Mouse (Mus musculus) embryonic facial prominence, embryonic 10.5 days (tissue): ENCODE data around the gene Lta. TPM values are rescaled to one million over a fixed set of nuclear protein-coding genes. Genes with fewer than 3 reads are reported as not detected.

Source experiments
- DNase-seq: peaks from one replicate; pipeline ENCODE4 v3.0.0-alpha.2; 2017; ENCODE audit warnings: low spot score
- H3K27ac ChIP-seq: fragments of 300-500 bp; sonication (generic); replicated peaks from 2 replicates; pipeline ENCODE4 v1.5.1; 2016; ENCODE audit warnings: mild to moderate bottlenecking
- H3K27me3 ChIP-seq: fragments of 300-500 bp; sonication (generic); replicated peaks from 2 replicates; pipeline ENCODE4 v1.6.1; 2016; ENCODE audit warnings: low read depth, mild to moderate bottlenecking; ENCODE audit not compliant: poor library complexity, severe bottlenecking
- H3K36me3 ChIP-seq: fragments of 300-500 bp; sonication (generic); replicated peaks from 2 replicates; pipeline ENCODE4 v1.6.1; 2016; ENCODE audit warnings: mild to moderate bottlenecking, moderate library complexity
- H3K4me1 ChIP-seq: fragments of 300-500 bp; sonication (generic); 2 replicates; pipeline ENCODE4 v1.6.1; 2016
- H3K4me3 ChIP-seq: fragments of 300-500 bp; sonication (generic); 2 replicates; pipeline ENCODE4 v1.5.1; 2016; ENCODE audit warnings: mild to moderate bottlenecking, moderate library complexity
- H3K9me3 ChIP-seq: fragments of 300-500 bp; sonication (generic); 2 replicates; pipeline ENCODE4 v1.6.1; 2016; ENCODE audit warnings: mild to moderate bottlenecking
- WGBS: fragments of 180-500 bp; shearing (Covaris S2); methylation state at CpG from one replicate; pipeline ENCODE4 v1.1.7; 2016; 5-methylcytosine and 5-hydroxymethylcytosine counted together
- polyA plus RNA-seq: library from polyadenylated mRNA; unstranded; fragments of >200 nt; fragmentation: Nextera tagmentation; extraction: Ambion mirVana; gene quantifications from 2 replicates; pipeline ENCODE4 v1.2.1, GENCODE M21; 2016

The Lta gene
- polyA plus RNA-seq, 1 experiment from 2014 or later, result not detected

DNA sequence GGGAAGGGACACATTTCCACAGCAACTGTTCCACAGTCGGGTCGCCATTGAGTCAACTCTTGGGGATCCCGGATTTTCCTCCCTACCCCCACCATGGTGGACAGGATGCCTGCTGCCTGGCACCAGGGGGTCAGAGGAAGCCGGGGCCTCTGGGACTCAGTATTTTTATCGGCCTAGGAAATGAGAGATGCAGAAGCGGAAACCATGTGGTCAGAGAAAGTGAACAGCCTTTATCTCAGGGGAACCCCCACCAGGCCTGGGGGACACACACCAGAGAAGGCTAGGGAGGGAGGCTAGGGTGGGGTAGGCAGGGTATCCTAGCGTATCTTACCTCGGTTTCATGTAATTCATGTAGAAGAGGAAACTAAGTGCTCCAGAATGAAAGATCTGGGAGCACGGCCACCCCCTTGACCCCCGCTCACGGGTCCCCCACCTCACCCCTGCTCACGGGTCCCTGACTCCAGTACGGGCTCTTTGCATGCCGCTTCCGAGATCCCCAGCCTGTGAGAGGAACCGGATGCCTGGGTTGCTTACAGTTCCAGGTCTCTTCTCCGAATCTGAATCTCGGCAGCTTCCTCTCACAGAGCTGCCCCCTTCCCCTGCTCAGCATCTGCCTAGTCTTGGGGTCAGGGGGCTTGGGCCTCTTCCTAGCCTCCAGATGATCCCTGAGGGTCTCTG is 13.5 kb upstream of the Lta start:
- no peak overlapping the region for H3K4me3 ChIP-seq
- no peak for DNase-seq
- H3K27ac ChIP-seq, result no peak overlapping the region
- no peaks in the 10 kb centered on the region for H3K27me3 ChIP-seq
- peaks cover 44% of the 10 kb centered on the region for H3K36me3 ChIP-seq
- 79% methylated on average over 18 of the region's 18 CpGs for WGBS
- peaks cover 22% of the 10 kb centered on the region for H3K4me1 ChIP-seq
- no peaks in the 10 kb centered on the region for H3K9me3 ChIP-seq

- Histone ChIP-seq H3K36me3 (no peaks in the 10 kb centered on the region), H3K27me3 (no peaks in the 10 kb centered on the region), H3K4me3 (no peak overlapping the region), H3K27ac (no peak overlapping the region), H3K9me3 (no peaks in the 10 kb centered on the region), H3K4me1 (peaks cover 7% of the 10 kb centered on the region)
- WGBS, result 93% methylated on average over 5 of the region's 5 CpGs
- no peak for DNase-seq
These were observed 7.9 kb upstream of the Lta start for GRCm38 (mm10) chr17:35213071-35213470.

GRCm38 (mm10) chr17:35210593-35210992 is 5.4 kb upstream of the Lta start:
- Histone ChIP-seq H3K9me3 (no peaks in the 10 kb centered on the region), H3K4me3 (no peak overlapping the region), H3K27ac (no peak overlapping the region), H3K27me3 (peaks cover under 1% of the 10 kb centered on the region), H3K36me3 (no peaks in the 10 kb centered on the region), H3K4me1 (peaks cover 7% of the 10 kb centered on the region)
- no peak for DNase-seq
- WGBS, result 77% methylated on average over 3 of the region's 3 CpGs

GRCm38 (mm10) chr17:35209785-35210535 is 4.8 kb upstream of the Lta start:
- no peak for DNase-seq
- 78% methylated on average over 12 of the region's 12 CpGs for WGBS

GRCm38 (mm10) chr17:35205380-35205769 is 224 bp upstream of the Lta start:
- Histone ChIP-seq H3K9me3 (no peaks in the 10 kb centered on the region), H3K4me1 (peaks cover 9% of the 10 kb centered on the region), H3K27ac (no peak overlapping the region), H3K4me3 (peak overlapping the region; percentile 20; the same call in 1 of the 2 replicates), H3K36me3 (no peaks in the 10 kb centered on the region), H3K27me3 (peaks cover 53% of the 10 kb centered on the region)
- DNase-seq, result no peak
- 57% methylated on average over 10 of the region's 10 CpGs for WGBS

More at GRCm38 (mm10) chr17:35209785-35210535, 4.8 kb upstream of the Lta start:
- Histone ChIP-seq H3K27ac (no peak overlapping the region), H3K9me3 (no peaks in the 10 kb centered on the region), H3K4me3 (no peak overlapping the region), H3K36me3 (no peaks in the 10 kb centered on the region), H3K4me1 (peaks cover 11% of the 10 kb centered on the region), H3K27me3 (peaks cover 7% of the 10 kb centered on the region)

DNA sequence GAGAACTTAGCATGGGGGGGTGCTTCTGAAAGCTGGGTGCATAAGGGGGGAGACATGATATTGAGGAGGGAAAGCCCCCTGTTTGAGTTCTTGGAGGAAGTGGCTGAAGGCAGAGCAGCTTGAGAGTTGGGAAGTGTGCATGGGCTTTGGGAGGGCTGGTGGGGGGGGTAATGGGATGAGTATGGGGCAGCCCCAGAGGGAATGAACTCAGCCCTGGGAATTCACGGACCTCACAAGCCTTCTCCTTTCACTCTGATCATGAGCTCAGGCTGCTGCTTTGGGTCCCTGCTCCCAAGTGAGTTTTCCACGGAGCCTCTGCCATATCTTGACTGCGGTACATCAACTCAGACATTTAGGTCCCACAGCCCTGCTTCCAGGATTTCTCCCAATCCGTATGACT is 2.7 kb downstream of the Lta start:
- H3K27me3 ChIP-seq, result peaks cover 78% of the 10 kb centered on the region

GRCm38 (mm10) chr17:35201787-35202186 is 3.4 kb downstream of the Lta start, which contains the start of gene Tnf:
TSS of gene Tnf (minus strand) at chr17:35202007.
- H3K4me1 ChIP-seq, result peaks cover 14% of the 10 kb centered on the region
- no peak for DNase-seq
- no peaks in the 10 kb centered on the region for H3K9me3 ChIP-seq
- no peaks in the 10 kb centered on the region for H3K36me3 ChIP-seq
- peaks cover 85% of the 10 kb centered on the region for H3K27me3 ChIP-seq
- H3K27ac ChIP-seq, result no peak within 1 kb of the TSS
- WGBS, result 43% methylated on average over 13 of the region's 13 CpGs
- H3K4me3 ChIP-seq, result 0 out of 2 replicates have a peak within 1 kb of the TSS, but pooled peaks have one; percentile 4

More for the DNA sequence above, 2.7 kb downstream of the Lta start:
- WGBS, result 78% methylated on average over 4 of the region's 4 CpGs
- no peak overlapping the region for H3K27ac ChIP-seq
- DNase-seq, result no peak
- no peak overlapping the region for H3K4me3 ChIP-seq
- peaks cover 14% of the 10 kb centered on the region for H3K4me1 ChIP-seq
- no peaks in the 10 kb centered on the region for H3K9me3 ChIP-seq
- no peaks in the 10 kb centered on the region for H3K36me3 ChIP-seq

DNA sequence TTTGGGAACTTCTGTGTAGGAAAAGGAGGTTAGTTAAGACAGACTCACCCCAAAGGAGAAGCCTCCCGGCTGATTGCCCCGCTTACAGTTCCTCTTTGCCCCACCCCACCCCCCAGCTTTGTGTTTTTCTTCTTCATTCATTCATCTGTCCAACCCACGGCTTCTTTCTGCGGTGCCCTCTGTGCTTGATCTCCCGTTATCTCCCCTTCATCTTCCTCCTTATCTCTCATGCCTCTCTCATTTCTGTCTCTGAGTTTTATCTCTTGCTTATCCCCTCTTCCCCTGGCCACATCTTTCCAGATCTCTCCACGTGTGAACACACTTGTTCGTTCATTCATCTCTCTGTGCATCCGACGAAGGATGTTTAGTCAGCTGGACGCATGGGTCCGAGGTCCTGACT is 4.0 kb downstream of the Lta start:
- H3K27ac ChIP-seq, result no peak overlapping the region
- WGBS, result 79% methylated on average over 11 of the region's 11 CpGs
- no peaks in the 10 kb centered on the region for H3K36me3 ChIP-seq
- 0 out of 2 replicates have a peak overlapping the region, but pooled peaks have one; percentile 4 for H3K4me3 ChIP-seq
- peaks cover 15% of the 10 kb centered on the region for H3K4me1 ChIP-seq
- no peak for DNase-seq
- H3K27me3 ChIP-seq, result peaks cover 92% of the 10 kb centered on the region
- H3K9me3 ChIP-seq, result no peaks in the 10 kb centered on the region

DNA sequence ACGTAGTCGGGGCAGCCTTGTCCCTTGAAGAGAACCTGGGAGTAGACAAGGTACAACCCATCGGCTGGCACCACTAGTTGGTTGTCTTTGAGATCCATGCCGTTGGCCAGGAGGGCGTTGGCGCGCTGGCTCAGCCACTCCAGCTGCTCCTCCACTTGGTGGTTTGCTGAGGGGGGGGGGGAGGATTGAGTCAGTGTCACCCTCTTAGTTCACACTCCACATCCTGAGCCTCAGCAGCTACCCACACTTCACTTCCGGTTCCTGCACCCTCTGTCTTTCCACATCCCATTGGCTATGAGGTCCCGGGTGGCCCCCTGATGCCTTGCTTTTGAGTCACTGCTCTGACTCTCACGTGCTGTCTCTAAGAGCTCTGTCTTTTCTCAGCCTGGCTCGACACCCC is 4.8 kb downstream of the Lta start:
- WGBS, result 89% methylated on average over 11 of the region's 11 CpGs
- H3K4me3 ChIP-seq, result no peak overlapping the region
- DNase-seq, result no peak
- H3K27me3 ChIP-seq, result peaks cover 96% of the 10 kb centered on the region
- H3K27ac ChIP-seq, result no peak overlapping the region
- no peaks in the 10 kb centered on the region for H3K9me3 ChIP-seq
- peaks cover 23% of the 10 kb centered on the region for H3K4me1 ChIP-seq
- no peaks in the 10 kb centered on the region for H3K36me3 ChIP-seq

DNA sequence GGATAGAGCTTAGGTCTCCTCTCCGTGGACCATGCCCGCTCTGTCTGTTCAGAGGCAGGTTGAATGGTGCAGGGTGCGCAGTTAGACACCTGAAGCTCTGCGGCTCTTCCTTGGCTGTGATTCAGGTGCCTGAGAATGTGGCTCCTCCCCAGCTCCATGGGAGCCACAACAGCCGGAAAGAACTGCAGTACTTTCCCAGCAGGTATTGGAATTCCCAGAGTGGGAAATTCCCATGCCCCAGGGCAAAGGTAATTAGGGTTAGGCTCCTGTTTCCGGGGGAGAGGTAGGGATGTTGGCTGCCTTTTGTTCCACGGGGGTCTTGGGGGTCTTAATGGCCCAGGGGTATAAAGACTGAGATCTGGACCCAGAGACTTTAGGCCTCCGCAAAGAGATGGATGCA is 6.2 kb downstream of the Lta start:
- no peaks in the 10 kb centered on the region for H3K9me3 ChIP-seq
- DNase-seq, result no peak
- peaks cover 96% of the 10 kb centered on the region for H3K27me3 ChIP-seq
- no peak overlapping the region for H3K27ac ChIP-seq
- H3K36me3 ChIP-seq, result no peaks in the 10 kb centered on the region
- 18% methylated on average over 8 of the region's 8 CpGs for WGBS
- H3K4me3 ChIP-seq, result no peak overlapping the region
- peaks cover 29% of the 10 kb centered on the region for H3K4me1 ChIP-seq

DNA sequence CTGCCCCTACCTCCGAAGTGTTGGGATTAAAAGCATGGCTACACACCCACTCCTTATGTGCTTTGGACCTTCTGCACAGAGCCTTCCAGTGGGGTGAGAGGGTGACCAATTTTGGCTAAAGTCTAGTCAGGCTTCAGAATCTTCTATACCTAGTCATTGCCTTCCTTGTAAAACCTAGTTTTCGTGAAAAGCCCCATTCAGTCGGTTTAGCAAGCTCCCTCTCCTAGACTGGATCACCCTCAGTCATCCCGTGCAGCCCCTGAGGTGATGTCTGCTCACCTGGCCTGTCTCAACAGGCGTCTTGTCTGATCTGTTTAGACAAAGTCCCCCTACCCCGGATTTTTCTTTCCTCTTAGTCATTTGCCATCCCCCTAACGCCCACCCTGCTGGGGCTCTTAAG is 7.1 kb downstream of the Lta start:
- DNase-seq, result no peak
- Histone ChIP-seq H3K4me3 (no peak overlapping the region), H3K9me3 (no peaks in the 10 kb centered on the region), H3K27ac (no peak overlapping the region), H3K36me3 (no peaks in the 10 kb centered on the region), H3K4me1 (peaks cover 32% of the 10 kb centered on the region), H3K27me3 (peaks cover 95% of the 10 kb centered on the region)
- WGBS, result 60% methylated on average over 7 of the region's 7 CpGs

DNA sequence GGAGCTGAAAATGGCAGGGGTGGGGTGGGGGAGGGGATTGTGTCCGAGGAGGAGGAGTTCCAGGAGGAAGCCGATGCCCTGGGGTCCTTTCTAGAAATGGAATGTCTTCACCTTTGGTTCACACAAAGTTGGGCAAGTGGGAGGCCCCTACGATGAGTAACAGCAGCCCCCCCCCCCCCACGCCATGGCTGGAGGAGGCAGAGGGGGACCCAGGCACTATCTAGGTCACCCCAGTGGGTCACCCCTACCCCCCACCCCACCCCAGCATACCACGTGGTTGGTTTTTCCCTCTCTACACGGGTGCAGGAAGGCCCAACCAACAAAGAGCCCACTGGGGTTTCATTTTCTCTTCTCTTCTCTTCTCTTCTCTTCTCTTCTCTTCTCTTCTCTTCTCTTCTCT is 8.0 kb downstream of the Lta start:
- no peak overlapping the region for H3K27ac ChIP-seq
- WGBS, result 52% methylated on average over 6 of the region's 6 CpGs
- peaks cover 86% of the 10 kb centered on the region for H3K27me3 ChIP-seq

DNA sequence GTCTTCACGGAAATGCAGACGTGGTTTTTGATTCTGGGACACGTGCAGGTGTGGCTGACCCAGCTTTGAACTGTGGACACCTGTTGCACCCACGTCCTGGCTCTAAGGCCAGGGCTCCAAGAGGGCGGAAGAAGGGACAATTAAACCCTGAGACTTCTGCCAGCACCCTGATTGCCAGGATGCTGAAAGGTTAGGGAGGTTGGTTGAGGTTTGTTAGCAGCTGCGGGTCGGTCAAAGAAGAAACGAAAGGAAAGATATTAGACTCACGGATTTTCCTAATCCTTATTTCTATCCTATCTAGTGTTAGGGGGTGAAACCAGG is 8.9 kb downstream of the Lta start:
- no peaks in the 10 kb centered on the region for H3K9me3 ChIP-seq
- no peaks in the 10 kb centered on the region for H3K36me3 ChIP-seq
- peaks cover 32% of the 10 kb centered on the region for H3K4me1 ChIP-seq
- peaks cover 77% of the 10 kb centered on the region for H3K27me3 ChIP-seq
- peak overlapping the region; percentile 61 for H3K4me3 ChIP-seq
- 32% methylated on average over 9 of the region's 9 CpGs for WGBS
- no peak overlapping the region for H3K27ac ChIP-seq
- no peak for DNase-seq

More for the DNA sequence above, 8.0 kb downstream of the Lta start:
- H3K9me3 ChIP-seq, result no peaks in the 10 kb centered on the region
- H3K4me3 ChIP-seq, result no peak overlapping the region
- no peaks in the 10 kb centered on the region for H3K36me3 ChIP-seq
- DNase-seq, result no peak
- H3K4me1 ChIP-seq, result peaks cover 32% of the 10 kb centered on the region
